Mouse (Mus musculus) heart, embryonic 14.5 days (tissue): ENCODE measurements around the gene Crip1. TPM values are rescaled to one million over a fixed set of nuclear protein-coding genes. Genes with fewer than 3 reads are reported as not detected.

Experiments
- ATAC-seq: fragments of 200-750 bp; cut with Nextera tagmentation; 2 replicates; pipeline ENCODE4 v1.8.0; 2017; ENCODE audit warnings: low read depth, moderate TSS enrichment; ENCODE audit not compliant: insufficient number of reproducible peaks, insufficient read depth, low FRiP score
- H3K27ac ChIP-seq, 2 experiments: fragments of 200-500 bp in 1 of 2; fragments of 300-500 bp in 1 of 2; sonication (generic) in 1 of 2; replicated peaks in 1 of 2; 2 replicates each; pipeline ENCODE4 v1.5.1; 2012 to 2014; ENCODE audit warnings: low read depth in 2 of 2, low read length in 2 of 2, control low read depth in 1 of 2, mild to moderate bottlenecking in 1 of 2, mixed read lengths in 1 of 2; ENCODE audit not compliant: control insufficient read depth in 1 of 2, insufficient read depth in 1 of 2
- H3K27me3 ChIP-seq: fragments of 300-500 bp; sonication (generic); 2 replicates; pipeline ENCODE4 v1.6.1; 2014; ENCODE audit warnings: mild to moderate bottlenecking, low read length, control low read depth; ENCODE audit not compliant: control insufficient read depth, insufficient read depth
- H3K36me3 ChIP-seq: fragments of 300-500 bp; sonication (generic); 2 replicates; pipeline ENCODE4 v1.6.1; 2014; ENCODE audit warnings: mild to moderate bottlenecking, control low read depth, low read length, mixed read lengths; ENCODE audit not compliant: control insufficient read depth, insufficient read depth
- H3K4me1 ChIP-seq, 2 experiments: fragments of 200-500 bp in 1 of 2; fragments of 300-500 bp in 1 of 2; sonication (generic) in 1 of 2; 2 replicates each; pipeline ENCODE4 v1.6.1; 2012 to 2014; ENCODE audit warnings: low read length in 2 of 2, control low read depth in 1 of 2, mixed read lengths in 1 of 2; ENCODE audit not compliant: control insufficient read depth in 2 of 2, insufficient read depth in 2 of 2
- H3K4me2 ChIP-seq: fragments of 300-500 bp; sonication (generic); 2 replicates; pipeline ENCODE4 v1.6.1; 2014; ENCODE audit warnings: mild to moderate bottlenecking, low read length
- H3K4me3 ChIP-seq, 2 experiments: fragments of 200-500 bp in 1 of 2; fragments of 300-500 bp in 1 of 2; sonication (generic) in 1 of 2; 2 replicates each; pipeline ENCODE4 v1.5.1; 2012 to 2014; ENCODE audit warnings: low read length in 2 of 2, mild to moderate bottlenecking in 2 of 2, control low read depth in 1 of 2, low read depth in 1 of 2, moderate library complexity in 1 of 2; ENCODE audit not compliant: control insufficient read depth in 1 of 2, insufficient read depth in 1 of 2
- H3K9ac ChIP-seq: fragments of 300-500 bp; sonication (generic); 2 replicates; pipeline ENCODE4 v1.6.1; 2014; ENCODE audit warnings: mild to moderate bottlenecking, low read length
- H3K9me3 ChIP-seq: fragments of 300-500 bp; sonication (generic); 2 replicates; pipeline ENCODE4 v1.6.1; 2016; ENCODE audit warnings: low read length, control low read depth; ENCODE audit not compliant: control insufficient read depth
- WGBS: fragments of 180-500 bp; shearing (Covaris S2); extraction: QIAGEN DNeasy Blood & Tissue Kit; methylation state at CpG from one replicate; pipeline ENCODE4 v1.1.7; 2014; 5-methylcytosine and 5-hydroxymethylcytosine counted together
- polyA plus RNA-seq: library from polyadenylated mRNA; unstranded; fragments of >200 nt; fragmentation: Nextera tagmentation; extraction: Ambion mirVana; gene quantifications from 2 replicates; pipeline ENCODE4 v1.2.1, GENCODE M21; 2014

Gene Crip1
- polyA plus RNA-seq, 1 experiment from 2014 or later = 586 TPM

GRCm38 (mm10) chr12:113150591-113150990 lies 4.5 kb downstream of the Crip1 start:
- H3K4me1 ChIP-seq = peaks cover 53 to 62% of the 10 kb centered on the region in 2 experiments
- WGBS = 56% methylated on average over 4 of the region's 4 CpGs
- H3K9me3 ChIP-seq = no peaks in the 10 kb centered on the region
- H3K4me2 ChIP-seq = no peak overlapping the region
- peaks cover 18% of the 10 kb centered on the region for H3K36me3 ChIP-seq
- no peak overlapping the region for H3K4me3 ChIP-seq
- no peak for ATAC-seq
- no peak overlapping the region for H3K9ac ChIP-seq
- no peaks in the 10 kb centered on the region for H3K27me3 ChIP-seq
- H3K27ac ChIP-seq = no peak overlapping the region

- 53% methylated on average over 8 of the region's 8 CpGs for WGBS
- no peak overlapping the region for H3K9ac ChIP-seq
- no peaks in the 10 kb centered on the region for H3K27me3 ChIP-seq
- no peaks in the 10 kb centered on the region for H3K9me3 ChIP-seq
- peak overlapping the region; percentile 91; the same call in 1 of the 2 replicates for H3K4me2 ChIP-seq
- H3K36me3 ChIP-seq = peaks cover 14% of the 10 kb centered on the region; the same call in 1 of the 2 replicates
- H3K4me3 ChIP-seq = peak overlapping the region in 1 of 2 experiments; percentile 58; a peak in 1 of 4 replicates
- peak overlapping the region in 1 of 2 experiments; percentile 25; a peak in 1 of 4 replicates for H3K27ac ChIP-seq
- peaks cover 48 to 58% of the 10 kb centered on the region in 2 experiments for H3K4me1 ChIP-seq
- no peak for ATAC-seq
Measured at GRCm38 (mm10) chr12:113151046-113151445, 4.9 kb downstream of the Crip1 start.

DNA sequence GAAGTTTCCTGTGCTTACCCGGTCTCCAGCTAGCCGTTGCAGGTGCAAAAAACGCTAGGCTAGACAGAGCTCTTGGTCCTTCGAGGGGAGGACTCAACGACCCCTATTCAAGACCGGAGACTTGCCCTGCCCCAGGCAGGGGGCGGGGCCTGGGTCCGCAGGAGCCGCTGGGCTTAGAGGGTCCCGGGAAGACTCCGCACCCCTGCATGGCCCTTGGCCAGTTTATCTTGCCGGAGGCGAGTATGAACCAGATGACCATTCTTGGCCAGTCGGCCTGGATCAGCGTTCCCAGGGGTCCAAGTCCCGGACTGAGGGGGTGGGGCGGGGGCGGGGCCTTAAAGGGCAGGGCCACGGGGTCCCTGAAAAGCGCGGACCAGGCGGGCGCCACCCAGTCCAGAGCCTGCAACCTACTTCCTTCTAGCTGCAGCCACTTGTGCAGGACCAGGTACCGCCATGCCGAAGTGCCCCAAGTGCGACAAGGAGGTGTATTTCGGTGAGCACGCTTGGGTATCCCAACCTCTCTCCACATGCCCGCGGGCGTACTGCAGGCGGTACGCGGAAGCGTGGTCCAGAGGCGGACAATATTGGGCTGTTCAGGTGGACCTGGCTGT lies 5.7 kb downstream of the Crip1 start:
- no peaks in the 10 kb centered on the region for H3K27me3 ChIP-seq
- H3K4me1 ChIP-seq = peaks cover 41 to 53% of the 10 kb centered on the region in 2 experiments
- peak overlapping the region; percentile 47 to 58 for H3K4me3 ChIP-seq
- H3K27ac ChIP-seq = peak overlapping the region in 1 of 2 experiments; percentile 25; a peak in 1 of 4 replicates
- ATAC-seq = 0 out of 2 replicates have a peak, but pooled peaks have one; percentile 9
- under 1% methylated on average over 36 of the region's 36 CpGs for WGBS
- H3K36me3 ChIP-seq = 0 out of 2 replicates have a peak, but pooled peaks cover 8% of the 10 kb centered on the region
- no peaks in the 10 kb centered on the region for H3K9me3 ChIP-seq
- H3K4me2 ChIP-seq = peak overlapping the region; percentile 91
- peak overlapping the region; percentile 79 for H3K9ac ChIP-seq

GRCm38 (mm10) chr12:113152272-113152661 lies 6.2 kb downstream of the Crip1 start:
- H3K9ac ChIP-seq = peak overlapping the region; percentile 79
- no peak for ATAC-seq
- H3K27ac ChIP-seq = 0 out of 4 replicates have a peak overlapping the region, but pooled peaks of 1 of the 2 experiments have one; percentile 25
- H3K27me3 ChIP-seq = no peaks in the 10 kb centered on the region
- H3K9me3 ChIP-seq = no peaks in the 10 kb centered on the region
- H3K4me3 ChIP-seq = peak overlapping the region; percentile 47 to 58
- WGBS = 9% methylated on average over 19 of the region's 19 CpGs
- H3K4me2 ChIP-seq = peak overlapping the region; percentile 91
- H3K36me3 ChIP-seq = 0 out of 2 replicates have a peak, but pooled peaks cover 3% of the 10 kb centered on the region
- peaks cover 41 to 53% of the 10 kb centered on the region in 2 experiments for H3K4me1 ChIP-seq

DNA sequence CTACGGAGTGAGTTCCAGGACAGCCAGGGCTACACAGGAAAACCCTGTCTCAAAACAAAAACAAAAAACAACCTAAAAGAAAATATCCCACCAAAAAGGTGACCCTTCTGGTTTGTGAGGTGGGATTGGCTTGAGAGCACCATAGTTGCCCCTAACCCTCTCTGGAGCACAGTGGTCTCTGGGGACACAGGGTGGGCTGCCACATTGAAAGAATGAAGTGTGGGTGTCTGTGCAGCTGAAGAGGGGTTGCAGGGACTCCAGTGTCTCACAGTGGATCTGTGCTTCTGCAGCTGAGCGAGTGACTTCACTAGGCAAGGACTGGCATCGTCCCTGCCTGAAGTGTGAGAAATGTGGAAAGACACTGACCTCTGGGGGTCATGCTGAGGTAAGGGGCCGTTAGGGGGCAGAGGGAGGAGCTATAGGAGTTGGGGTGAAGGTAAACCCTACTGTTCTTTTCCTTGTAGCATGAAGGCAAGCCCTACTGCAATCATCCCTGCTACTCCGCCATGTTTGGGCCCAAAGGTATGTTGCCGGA lies 6.9 kb downstream of the Crip1 start:
- H3K4me1 ChIP-seq = peaks cover 34 to 47% of the 10 kb centered on the region in 2 experiments
- peak overlapping the region in 1 of 2 experiments; percentile 58; a peak in 3 of 4 replicates for H3K4me3 ChIP-seq
- H3K36me3 ChIP-seq = 0 out of 2 replicates have a peak, but pooled peaks cover under 1% of the 10 kb centered on the region
- no peak for ATAC-seq
- H3K27ac ChIP-seq = no peak overlapping the region
- H3K9me3 ChIP-seq = no peaks in the 10 kb centered on the region
- H3K9ac ChIP-seq = peak overlapping the region; percentile 79; the same call in 1 of the 2 replicates
- H3K27me3 ChIP-seq = no peaks in the 10 kb centered on the region
- H3K4me2 ChIP-seq = peak overlapping the region; percentile 91
- WGBS = 72% methylated on average over 6 of the region's 6 CpGs

- H3K36me3 ChIP-seq = 0 out of 2 replicates have a peak, but pooled peaks cover 3% of the 10 kb centered on the region
- WGBS = 90% methylated on average over 7 of the region's 7 CpGs
- peaks cover 28 to 39% of the 10 kb centered on the region in 2 experiments for H3K4me1 ChIP-seq
- H3K27me3 ChIP-seq = no peaks in the 10 kb centered on the region
- no peak overlapping the region for H3K4me2 ChIP-seq
- no peaks in the 10 kb centered on the region for H3K9me3 ChIP-seq
- H3K27ac ChIP-seq = no peak overlapping the region
- ATAC-seq = no peak
- no peak overlapping the region for H3K9ac ChIP-seq
- H3K4me3 ChIP-seq = no peak overlapping the region
Measured at GRCm38 (mm10) chr12:113153971-113154370, 7.9 kb downstream of the Crip1 start.

GRCm38 (mm10) chr12:113154747-113155075 lies 8.6 kb downstream of the Crip1 start:
- Histone ChIP-seq H3K9ac (peak overlapping the region; percentile 78), H3K9me3 (no peaks in the 10 kb centered on the region), H3K4me2 (peak overlapping the region; percentile 81), H3K27ac (peak overlapping the region; percentile 83 to 84), H3K4me3 (peak overlapping the region; percentile 41 to 61; a peak in 2 of 4 replicates), H3K4me1 (peaks cover 25 to 35% of the 10 kb centered on the region in 2 experiments), H3K27me3 (no peaks in the 10 kb centered on the region), H3K36me3 (0 out of 2 replicates have a peak, but pooled peaks cover 3% of the 10 kb centered on the region)
- WGBS = 73% methylated on average over 6 of the region's 6 CpGs
- ATAC-seq = no peak
